Mouse (Mus musculus) megakaryocyte, embryonic 14.5 days (primary cell): ENCODE data around the gene Sparc.

Experiments
- FLI1 ChIP-seq: IDR thresholded peaks from 2 replicates; pipeline ENCODE4 v1.6.1; 2012; ENCODE audit warnings: low read length, inconsistent platforms, mixed read lengths
- GATA1 ChIP-seq: IDR thresholded peaks from 3 replicates; pipeline ENCODE4 v1.6.1; 2012; ENCODE audit warnings: mixed read lengths, low read length, inconsistent platforms, borderline replicate concordance

DNA sequence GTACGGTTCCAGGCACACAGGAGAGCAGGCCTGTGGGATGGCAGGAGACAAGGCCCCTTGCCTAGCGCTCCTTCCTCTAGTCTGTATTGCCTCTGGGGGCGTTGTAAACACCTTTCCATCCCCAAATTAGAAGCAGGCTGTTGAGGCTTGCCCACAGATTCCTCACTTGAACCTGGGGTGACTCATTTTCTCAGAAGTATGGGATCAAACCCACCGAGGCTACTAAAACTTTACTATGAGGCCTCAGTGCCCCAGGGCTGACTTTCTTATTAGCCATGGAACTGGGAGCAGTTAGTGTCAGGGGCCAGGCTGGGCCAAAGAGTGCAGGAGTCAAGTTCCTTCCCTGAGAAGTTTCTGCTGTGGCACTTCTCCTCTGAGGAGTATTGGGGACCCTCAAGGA is 57.7 kb downstream of the Sparc start:
- TF ChIP-seq FLI1 (no peak), GATA1 (no peak)
